Mouse (Mus musculus): ENCODE data around the gene Adgrg4.

Gene Adgrg4

DNA sequence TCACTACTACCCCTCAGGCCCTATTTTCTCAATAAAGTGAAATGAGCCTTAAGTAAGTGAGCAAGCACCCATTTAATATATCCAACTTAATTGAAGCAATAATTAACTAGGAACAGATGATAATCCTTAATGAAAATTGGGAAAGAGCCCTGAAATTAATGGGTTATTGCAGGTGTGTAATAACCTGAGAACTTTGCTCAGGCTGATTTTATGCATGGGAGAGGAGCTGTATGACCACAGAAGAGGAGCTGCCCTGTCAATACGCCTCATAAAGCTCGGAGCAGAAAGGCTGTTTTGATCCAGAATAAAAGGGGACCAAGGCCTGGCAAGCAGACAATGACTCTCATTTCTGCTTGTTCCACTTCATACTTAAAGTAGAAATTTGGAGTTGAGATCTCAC is at the start of gene Adgrg4:
Gene Adgrg4 (plus strand): TSS at position 301 of the 400 bp plus-strand sequence.
- no peak for DNase-seq (ENCODE audit: low read depth, low spot score)

DNA sequence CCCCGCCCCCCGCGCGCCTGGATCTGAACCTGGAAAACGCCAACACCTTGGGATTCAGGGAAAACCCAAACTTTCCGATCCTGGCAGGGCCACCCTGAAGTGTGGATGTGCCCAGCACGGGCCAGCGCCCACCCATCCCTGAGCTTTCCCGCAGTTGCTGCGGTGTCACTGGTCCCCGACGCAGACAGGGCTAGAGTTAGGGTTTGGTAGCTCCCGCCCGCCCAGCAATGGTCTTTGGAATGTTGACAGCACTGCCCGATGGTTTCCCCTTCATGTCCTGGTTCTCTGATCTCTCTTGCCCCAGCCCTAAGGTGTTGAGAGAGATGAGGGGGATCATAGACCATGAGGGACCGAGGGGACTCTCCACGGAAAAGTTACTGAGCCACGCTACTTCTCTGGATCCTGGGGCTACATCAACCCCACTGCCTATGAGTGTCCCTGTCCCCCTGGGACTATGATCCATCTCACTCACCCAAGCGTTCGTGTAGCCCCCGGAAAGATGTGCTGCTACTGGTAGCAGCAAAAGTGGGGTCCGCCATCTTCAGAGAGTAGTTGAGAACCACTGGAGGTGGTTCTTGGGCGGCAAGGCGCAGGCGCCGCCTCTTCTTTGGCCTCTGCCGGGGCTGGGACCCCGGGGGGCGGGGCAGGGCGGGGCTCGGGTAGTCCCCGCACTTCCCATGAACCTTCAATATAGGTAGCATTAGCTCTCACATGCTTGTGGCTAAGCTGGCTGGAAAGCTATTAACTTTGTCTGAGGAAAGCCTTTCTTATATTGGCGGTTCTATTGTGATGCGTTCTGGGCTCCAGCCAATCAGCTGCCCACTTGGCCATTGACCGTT is 48.0 kb upstream of the Adgrg4 start, which contains the start of gene Map7d3:
Gene Map7d3 (minus strand): TSS at position 562 of the 839 bp plus-strand sequence.
- DNase-seq (ENCODE audit: low read depth, low spot score): no peak

DNA sequence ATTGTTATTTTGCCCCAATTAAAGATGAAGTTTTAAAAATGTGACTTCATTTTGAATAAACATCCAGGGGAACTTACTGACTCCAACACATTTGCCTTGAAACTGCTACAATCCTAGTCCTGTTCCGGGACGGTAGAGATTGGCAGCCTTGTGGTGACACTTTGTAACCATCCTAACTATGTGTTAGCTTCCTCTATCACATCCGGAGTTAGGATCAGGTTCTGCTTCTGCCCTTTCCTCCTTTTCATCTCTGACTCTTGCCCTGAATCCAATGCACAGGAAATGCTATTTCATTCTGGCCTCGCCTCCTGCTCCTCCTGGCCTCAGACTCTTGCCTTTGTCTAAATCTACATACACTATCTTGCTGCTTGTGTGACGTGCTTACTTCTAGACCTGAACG is 42.5 kb upstream of the Adgrg4 start:
- DNase-seq (ENCODE audit: low read depth, low spot score): no peak

DNA sequence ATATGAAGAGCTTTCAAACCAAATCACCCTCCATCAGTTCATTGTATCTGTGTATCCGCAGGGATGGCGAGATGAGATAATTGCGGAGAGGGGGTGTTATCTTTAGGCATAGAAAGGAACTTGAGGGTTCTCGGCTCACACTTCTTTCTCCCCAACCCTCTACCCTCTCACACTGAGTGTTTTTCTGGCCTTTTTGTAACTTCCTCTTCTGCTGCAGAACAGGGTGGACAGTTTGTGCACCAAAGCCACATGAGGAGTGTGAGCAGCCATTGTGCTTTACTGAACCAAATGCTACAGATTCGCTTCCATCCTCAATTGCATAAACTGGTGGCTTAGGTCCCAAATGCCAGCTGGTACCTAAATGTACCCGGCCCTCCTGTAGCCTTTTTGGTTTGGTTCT is 34.1 kb upstream of the Adgrg4 start:
- DNase-seq (ENCODE audit: low read depth, low spot score): no peak

DNA sequence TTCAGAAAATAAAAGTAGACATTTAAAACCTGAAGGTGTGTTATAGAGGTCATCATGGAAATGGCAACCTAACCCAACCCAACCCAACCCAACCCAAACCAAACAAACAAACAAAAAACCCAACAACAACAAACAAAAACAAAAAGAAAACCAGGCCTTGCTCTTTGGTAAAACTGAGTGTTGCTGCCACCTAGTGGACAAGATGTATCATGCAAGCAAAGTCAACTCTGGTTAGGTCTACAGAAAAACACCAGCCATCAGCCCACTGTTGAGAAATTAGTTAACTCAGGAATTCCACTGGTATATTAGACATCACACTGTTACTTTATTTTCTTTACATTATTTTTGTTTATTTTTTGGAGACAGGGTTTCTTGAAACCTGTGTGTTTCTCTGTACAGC is 30.6 kb upstream of the Adgrg4 start:
- DNase-seq (ENCODE audit: low read depth, low spot score): peak; percentile 49

DNA sequence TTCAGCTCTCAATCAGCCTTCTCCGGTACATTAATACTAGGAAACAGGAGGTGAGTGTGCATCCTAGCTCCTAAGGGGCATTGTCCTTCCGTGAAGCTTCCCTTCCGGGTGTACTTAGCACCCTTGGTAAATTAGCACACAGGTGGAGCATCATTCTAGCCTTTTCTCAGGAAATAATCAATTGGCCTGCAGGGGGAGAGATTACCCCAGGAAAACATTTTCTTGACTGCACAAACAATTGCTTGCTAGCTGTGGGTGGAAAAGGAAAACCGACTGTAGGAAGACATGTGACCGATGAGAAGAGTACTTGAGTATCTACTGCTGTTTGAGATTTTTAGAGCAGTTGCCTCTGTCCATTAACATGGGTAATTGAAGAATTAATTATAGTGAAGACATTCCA is 28.7 kb upstream of the Adgrg4 start:
- peak; percentile 16 for DNase-seq (ENCODE audit: low read depth, low spot score)

DNA sequence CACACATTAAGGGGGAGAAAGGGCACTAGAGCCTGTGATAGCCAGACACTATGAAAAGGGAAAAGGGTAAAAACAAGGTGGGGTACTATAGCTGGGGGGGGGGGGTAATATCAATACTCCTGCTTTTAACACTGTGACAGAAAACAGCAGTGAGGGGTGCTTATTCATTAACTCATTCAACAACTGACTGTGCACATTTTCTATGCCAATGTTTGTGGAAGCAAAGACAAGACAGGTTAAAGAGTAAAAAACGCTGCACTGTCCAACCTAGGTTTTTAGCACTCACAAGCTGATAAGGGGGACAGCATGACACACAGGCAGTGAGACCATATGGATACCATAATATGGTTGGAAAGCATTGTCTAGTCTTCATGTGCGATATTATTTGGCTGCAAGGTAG is 142.9 kb downstream of the Adgrg4 start:
- DNase-seq (ENCODE audit: low read depth, low spot score): no peak

DNA sequence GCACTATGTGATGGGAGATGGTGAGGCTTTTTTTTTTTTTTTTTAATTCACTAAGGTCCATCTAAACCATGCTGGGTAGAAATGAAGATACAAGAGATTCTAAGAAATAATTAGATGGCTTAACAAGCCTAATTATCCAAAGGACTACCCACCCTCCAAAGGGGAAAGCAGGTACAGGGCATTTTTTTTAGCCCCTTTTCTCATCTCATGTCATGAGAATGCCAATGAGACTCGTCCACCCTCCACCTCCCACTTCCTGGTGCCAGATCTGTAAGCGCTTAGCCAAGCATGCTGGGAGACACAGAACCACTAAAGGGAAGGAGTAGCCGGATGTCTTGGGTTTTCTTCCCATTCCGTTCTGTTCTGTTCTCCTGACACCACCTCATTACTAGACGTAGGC is 172.8 kb downstream of the Adgrg4 start, which contains the start of gene Brs3:
Gene Brs3 (plus strand): TSS at position 301 of the 400 bp plus-strand sequence.
- no peak for DNase-seq (ENCODE audit: low read depth, low spot score)

DNA sequence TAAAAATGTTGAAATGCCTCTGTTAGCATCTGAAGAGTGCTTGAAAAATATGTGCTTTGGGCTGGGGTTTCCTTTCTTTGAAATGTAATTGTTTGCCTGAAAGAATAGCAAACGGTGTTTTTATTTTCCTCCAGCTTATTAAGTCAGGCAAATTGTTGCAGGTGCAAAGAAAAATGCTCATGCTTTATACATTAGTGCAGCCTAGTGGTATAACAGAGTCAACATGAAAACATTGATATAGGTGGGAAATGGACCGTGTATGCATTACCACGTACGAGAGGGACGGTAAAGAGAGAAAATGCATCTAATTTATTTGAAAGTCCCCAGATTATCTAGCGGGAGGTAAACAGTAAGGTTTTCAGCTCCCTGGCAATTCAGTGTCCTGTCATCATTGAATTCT is 173.9 kb downstream of the Adgrg4 start:
- no peak for DNase-seq (ENCODE audit: low read depth, low spot score)
